Mouse (Mus musculus): ENCODE measurements around the gene Taar7a. TPM values are rescaled to one million over a fixed set of nuclear protein-coding genes. Genes with fewer than 3 reads are reported as not detected.

Gene Taar7a
- polyA plus RNA-seq, 1 experiment from 2014 or later, result not detected

DNA sequence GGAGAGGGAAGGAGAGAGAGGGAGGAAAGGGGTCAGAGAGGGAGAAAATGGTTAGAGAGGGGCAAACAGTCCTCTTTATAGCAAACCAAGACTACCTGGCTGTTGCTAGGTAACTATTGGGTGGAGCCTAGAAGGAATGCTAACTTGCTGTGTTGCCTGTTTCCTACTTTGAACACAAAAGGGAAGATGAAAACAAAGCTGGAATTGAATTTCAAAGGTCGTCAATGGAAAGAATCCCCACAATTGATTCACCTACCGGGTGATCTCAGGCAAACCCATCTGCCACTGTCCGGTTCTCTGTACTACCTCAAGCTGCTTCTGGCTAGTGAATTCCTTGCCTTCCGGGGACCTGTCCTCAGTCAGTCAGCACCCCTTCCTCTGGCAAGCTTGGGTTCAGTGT, 15.3 kb downstream of the Taar7a start:
- 31% methylated on average over 4 of the region's 4 CpGs for WGBS
- H3K36me3 ChIP-seq, result no peaks in the 10 kb centered on the region
- ATAC-seq (ENCODE audit: low FRiP score), result no peak

DNA sequence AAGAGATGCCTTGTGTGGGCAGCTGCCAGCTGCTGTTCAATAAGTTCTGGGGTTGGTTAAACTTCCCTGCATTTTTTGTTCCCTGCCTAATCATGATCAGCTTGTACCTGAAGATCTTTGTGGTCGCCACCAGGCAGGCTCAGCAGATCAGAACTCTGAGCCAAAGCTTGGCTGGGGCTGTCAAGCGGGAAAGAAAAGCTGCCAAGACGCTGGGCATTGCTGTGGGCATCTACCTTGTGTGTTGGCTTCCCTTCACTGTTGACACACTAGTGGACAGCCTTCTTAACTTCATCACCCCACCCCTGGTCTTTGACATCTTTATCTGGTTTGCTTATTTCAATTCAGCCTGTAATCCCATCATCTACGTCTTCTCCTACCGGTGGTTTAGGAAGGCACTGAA, 22.0 kb downstream of the Taar7a start:
- no peaks in the 10 kb centered on the region for H3K9me3 ChIP-seq
- H3K9ac ChIP-seq, result no peak overlapping the region
- ATAC-seq (ENCODE audit: low FRiP score), result no peak
- H3K4me2 ChIP-seq, result no peak overlapping the region
- WGBS, result 91% methylated on average over 5 of the region's 5 CpGs
- no peak overlapping the region for H3K4me3 ChIP-seq
- no peaks in the 10 kb centered on the region for H3K4me1 ChIP-seq (replicated peaks)
- no peak overlapping the region for H3K27ac ChIP-seq
- H3K27me3 ChIP-seq, result no peaks in the 10 kb centered on the region
- H3K36me3 ChIP-seq, result no peaks in the 10 kb centered on the region

More for the DNA sequence above, 15.3 kb downstream of the Taar7a start:
- Histone ChIP-seq H3K27me3 (no peaks in the 10 kb centered on the region), H3K9ac (no peak overlapping the region), H3K27ac (no peak overlapping the region), H3K4me3 (no peak overlapping the region), H3K4me1 (replicated peaks) (no peaks in the 10 kb centered on the region), H3K4me2 (no peak overlapping the region), H3K9me3 (no peaks in the 10 kb centered on the region)

- Histone ChIP-seq H3K9ac (no peak within 1 kb of the TSS), H3K36me3 (no peaks in the 10 kb centered on the region), H3K4me3 (no peak within 1 kb of the TSS), H3K9me3 (no peaks in the 10 kb centered on the region), H3K4me1 (replicated peaks) (no peaks in the 10 kb centered on the region), H3K4me2 (no peak within 1 kb of the TSS), H3K27ac (no peak within 1 kb of the TSS), H3K27me3 (no peaks in the 10 kb centered on the region)
- whole genome bisulfite sequencing, result 92% methylated on average over 11 of the region's 11 CpGs
- ATAC-seq (ENCODE audit: low FRiP score), result no peak
These were observed 22.6 kb downstream of the Taar7a start, which contains the start of gene Taar5 for GRCm38 (mm10) chr10:23970656-23971165. Gene Taar5, plus strand, starts transcription at chr10:23970706.

DNA sequence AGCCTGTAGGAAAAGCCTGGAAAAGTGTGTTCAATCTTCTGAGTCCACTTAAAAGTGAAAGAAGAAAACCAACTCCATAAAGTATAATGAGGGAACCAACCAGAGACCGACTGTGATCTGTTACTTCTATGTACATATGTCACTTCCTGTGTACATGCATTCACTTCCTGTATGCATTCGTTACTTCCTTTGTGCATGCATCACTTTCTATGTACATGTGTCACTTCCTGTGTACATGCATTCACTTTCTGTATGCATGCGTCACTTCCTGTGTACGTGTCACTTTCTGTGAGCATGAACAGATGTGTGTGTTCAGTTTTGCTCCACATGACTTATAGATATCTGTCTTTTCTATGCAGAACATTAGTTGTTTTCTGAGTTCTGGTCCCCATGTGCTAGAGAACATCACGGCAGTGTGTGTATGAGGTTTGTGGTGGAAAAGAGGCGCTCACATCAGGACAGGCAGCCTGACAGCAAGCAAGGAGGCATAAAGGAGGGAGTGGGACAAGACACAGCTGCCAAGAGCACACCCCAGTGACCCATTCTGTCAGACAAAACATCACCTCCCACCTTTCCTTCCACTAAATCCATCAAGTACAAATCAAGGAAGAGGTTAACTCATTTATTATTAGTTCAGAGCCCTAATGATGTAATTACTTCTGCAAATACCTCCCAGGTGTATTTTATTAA, 28.2 kb downstream of the Taar7a start:
- Histone ChIP-seq H3K4me3 (no peak overlapping the region), H3K36me3 (no peaks in the 10 kb centered on the region), H3K27ac (no peak overlapping the region), H3K4me2 (no peak overlapping the region), H3K4me1 (replicated peaks) (no peaks in the 10 kb centered on the region), H3K9me3 (no peaks in the 10 kb centered on the region), H3K9ac (no peak overlapping the region), H3K27me3 (no peaks in the 10 kb centered on the region)
- WGBS, result 90% methylated on average over 6 of the region's 6 CpGs
- no peak for ATAC-seq (ENCODE audit: low FRiP score)

GRCm38 (mm10) chr10:23963444-23963843, 29.8 kb downstream of the Taar7a start:
- H3K27me3 ChIP-seq, result no peaks in the 10 kb centered on the region
- H3K27ac ChIP-seq, result no peak overlapping the region
- H3K9ac ChIP-seq, result no peak overlapping the region
- no peak for ATAC-seq (ENCODE audit: low FRiP score)
- no peaks in the 10 kb centered on the region for H3K4me1 ChIP-seq (replicated peaks)
- no peaks in the 10 kb centered on the region for H3K36me3 ChIP-seq
- H3K4me2 ChIP-seq, result no peak overlapping the region
- H3K9me3 ChIP-seq, result no peaks in the 10 kb centered on the region
- H3K4me3 ChIP-seq, result no peak overlapping the region
- 66% methylated on average over 3 of the region's 3 CpGs for WGBS

DNA sequence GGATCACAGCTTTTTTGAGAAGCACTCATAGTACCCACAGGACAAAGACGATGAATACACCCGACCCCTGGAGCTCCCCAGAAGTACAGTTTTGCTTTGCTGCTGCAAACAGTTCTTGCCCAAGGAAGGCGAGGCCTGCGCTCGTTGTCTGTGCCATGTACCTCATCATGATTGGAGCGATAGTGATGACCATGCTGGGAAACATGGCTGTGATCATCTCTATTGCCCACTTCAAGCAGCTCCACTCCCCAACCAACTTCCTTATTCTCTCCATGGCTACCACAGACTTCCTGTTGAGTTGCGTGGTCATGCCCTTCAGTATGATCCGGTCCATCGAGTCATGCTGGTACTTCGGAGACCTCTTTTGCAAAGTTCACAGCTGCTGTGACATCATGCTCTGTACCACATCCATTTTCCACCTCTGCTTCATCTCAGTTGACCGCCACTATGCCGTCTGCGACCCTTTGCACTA, 32.8 kb downstream of the Taar7a start, which contains the start of gene Taar4:
Taar4 (plus strand) TSS at position 51 of the 472 bp plus-strand sequence.
- Histone ChIP-seq H3K9me3 (no peaks in the 10 kb centered on the region), H3K27me3 (no peaks in the 10 kb centered on the region), H3K4me2 (no peak within 1 kb of the TSS), H3K27ac (no peak within 1 kb of the TSS), H3K4me1 (replicated peaks) (no peaks in the 10 kb centered on the region), H3K9ac (no peak within 1 kb of the TSS), H3K4me3 (no peak within 1 kb of the TSS), H3K36me3 (no peaks in the 10 kb centered on the region)
- WGBS, result 93% methylated on average over 13 of the region's 13 CpGs
- no peak for ATAC-seq (ENCODE audit: low FRiP score)

- no peak overlapping the region for H3K4me2 ChIP-seq
- H3K4me1 ChIP-seq (replicated peaks), result no peaks in the 10 kb centered on the region
- H3K9ac ChIP-seq, result no peak overlapping the region
- H3K27me3 ChIP-seq, result no peaks in the 10 kb centered on the region
- ATAC-seq (ENCODE audit: low FRiP score), result no peak
- H3K36me3 ChIP-seq, result no peaks in the 10 kb centered on the region
- H3K9me3 ChIP-seq, result no peaks in the 10 kb centered on the region
- 78% methylated on average over 3 of the region's 3 CpGs for WGBS
- no peak overlapping the region for H3K4me3 ChIP-seq
- H3K27ac ChIP-seq, result no peak overlapping the region
These were observed 34.2 kb downstream of the Taar7a start for GRCm38 (mm10) chr10:23959071-23959470.

GRCm38 (mm10) chr10:23951714-23952113, 41.6 kb downstream of the Taar7a start:
- Histone ChIP-seq H3K36me3 (no peaks in the 10 kb centered on the region), H3K27me3 (no peaks in the 10 kb centered on the region), H3K4me3 (no peak overlapping the region), H3K4me1 (replicated peaks) (no peaks in the 10 kb centered on the region), H3K4me2 (no peak overlapping the region), H3K9ac (no peak overlapping the region), H3K27ac (no peak overlapping the region), H3K9me3 (no peaks in the 10 kb centered on the region)
- 88% methylated on average over 6 of the region's 6 CpGs for WGBS
- no peak for ATAC-seq (ENCODE audit: low FRiP score)

GRCm38 (mm10) chr10:23949508-23950005, 43.7 kb downstream of the Taar7a start, which contains the start of gene Taar3:
Gene Taar3, plus strand, starts transcription at chr10:23949558.
- no peaks in the 10 kb centered on the region for H3K36me3 ChIP-seq
- no peak within 1 kb of the TSS for H3K27ac ChIP-seq
- no peak within 1 kb of the TSS for H3K4me3 ChIP-seq
- no peak within 1 kb of the TSS for H3K4me2 ChIP-seq
- 90% methylated on average over 16 of the region's 16 CpGs for WGBS
- no peaks in the 10 kb centered on the region for H3K9me3 ChIP-seq
- no peak within 1 kb of the TSS for H3K9ac ChIP-seq
- no peaks in the 10 kb centered on the region for H3K4me1 ChIP-seq (replicated peaks)
- H3K27me3 ChIP-seq, result no peaks in the 10 kb centered on the region
- no peak for ATAC-seq (ENCODE audit: low FRiP score)

GRCm38 (mm10) chr10:23948026-23948425, 45.3 kb downstream of the Taar7a start:
- no peak overlapping the region for H3K9ac ChIP-seq
- H3K27ac ChIP-seq, result no peak overlapping the region
- H3K4me1 ChIP-seq (replicated peaks), result no peaks in the 10 kb centered on the region
- no peak overlapping the region for H3K4me3 ChIP-seq
- no peak for ATAC-seq (ENCODE audit: low FRiP score)
- no peak overlapping the region for H3K4me2 ChIP-seq
- H3K27me3 ChIP-seq, result no peaks in the 10 kb centered on the region
- H3K36me3 ChIP-seq, result no peaks in the 10 kb centered on the region
- WGBS, result 77% methylated on average over 7 of the region's 7 CpGs
- H3K9me3 ChIP-seq, result no peaks in the 10 kb centered on the region

DNA sequence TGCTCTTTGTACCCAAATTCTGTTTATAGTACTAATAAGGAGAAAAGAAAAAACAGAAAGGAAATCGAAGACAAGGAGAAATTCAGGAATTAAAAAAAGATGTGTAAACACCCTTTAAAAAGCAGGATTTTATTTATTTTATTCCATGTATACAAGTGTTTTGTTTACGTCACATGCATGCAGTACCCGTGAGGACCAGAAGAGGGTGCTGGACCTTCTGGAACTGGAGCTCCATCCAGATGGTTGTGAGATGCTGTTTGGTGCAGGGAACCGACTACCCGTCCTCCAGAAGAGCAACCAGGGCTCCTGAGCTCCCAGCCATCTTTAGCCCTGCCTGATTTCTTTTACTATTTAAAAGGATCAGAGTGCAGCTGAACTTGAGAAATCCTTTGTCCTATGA, 50.8 kb downstream of the Taar7a start:
- H3K9ac ChIP-seq, result no peak overlapping the region
- H3K4me2 ChIP-seq, result no peak overlapping the region
- H3K4me3 ChIP-seq, result no peak overlapping the region
- no peaks in the 10 kb centered on the region for H3K27me3 ChIP-seq
- WGBS, result 83% methylated on average over 5 of the region's 5 CpGs
- no peaks in the 10 kb centered on the region for H3K9me3 ChIP-seq
- ATAC-seq (ENCODE audit: low FRiP score), result no peak
- H3K27ac ChIP-seq, result no peak overlapping the region
- no peaks in the 10 kb centered on the region for H3K4me1 ChIP-seq (replicated peaks)
- no peaks in the 10 kb centered on the region for H3K36me3 ChIP-seq

Measured in hindbrain, embryonic 13.5 days (tissue).